Mouse (Mus musculus) liver, embryonic 18 days (tissue): ENCODE measurements around the gene Ran. TPM values are rescaled to one million over a fixed set of nuclear protein-coding genes. Genes with fewer than 3 reads are reported as not detected.

Source experiments
- polyA plus RNA-seq: library from polyadenylated mRNA; depleted of rRNA; stranded (reverse); fragments of >200 nt; gene quantifications from 2 replicates; pipeline ENCODE4 v1.2.3, GENCODE M21; 2012; rRNA removed

The Ran gene
- 117 and 121 TPM in 2 replicates for polyA plus RNA-seq

DNA sequence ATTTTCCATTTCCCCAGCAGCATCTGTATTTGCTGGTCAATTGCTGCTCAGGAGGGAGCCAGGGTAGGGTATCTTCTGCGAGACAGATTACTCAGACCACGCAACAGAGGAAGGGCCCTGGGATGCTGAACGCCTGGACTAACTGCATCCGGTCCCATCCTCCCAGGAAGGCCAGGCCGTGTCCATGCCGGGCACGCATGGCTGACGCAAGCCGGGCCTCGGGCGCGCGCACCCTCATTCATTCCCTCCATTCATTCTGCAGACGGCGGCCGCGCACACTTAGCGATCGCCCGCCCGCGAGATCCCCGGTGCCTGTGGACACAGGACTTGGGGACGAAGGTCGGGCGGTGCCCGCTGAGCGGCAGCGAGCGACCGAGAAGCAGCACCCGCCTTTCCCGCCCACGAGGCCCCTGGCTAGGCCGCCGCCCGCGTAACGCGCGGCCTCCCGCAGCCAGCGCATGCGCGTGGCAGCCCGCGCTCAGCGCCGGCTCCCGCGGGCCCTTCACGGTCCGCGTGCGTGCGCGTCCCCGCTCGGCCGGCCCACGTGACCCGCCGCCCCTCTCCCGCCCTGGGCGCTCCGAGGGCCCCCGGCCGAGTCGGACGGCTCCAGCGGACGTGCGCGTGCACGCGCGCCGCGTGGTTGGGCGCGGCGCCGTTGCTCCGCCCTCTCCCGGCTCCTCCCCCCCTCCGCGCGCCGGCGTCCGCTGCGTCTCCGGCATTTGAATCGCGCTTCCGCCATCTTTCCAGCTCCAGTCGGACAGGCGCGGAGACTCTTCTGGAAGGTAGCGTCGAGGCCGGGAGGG is at the start of gene Ran:
Gene Ran (plus strand): TSS at position 573 of the 803 bp plus-strand sequence.

DNA sequence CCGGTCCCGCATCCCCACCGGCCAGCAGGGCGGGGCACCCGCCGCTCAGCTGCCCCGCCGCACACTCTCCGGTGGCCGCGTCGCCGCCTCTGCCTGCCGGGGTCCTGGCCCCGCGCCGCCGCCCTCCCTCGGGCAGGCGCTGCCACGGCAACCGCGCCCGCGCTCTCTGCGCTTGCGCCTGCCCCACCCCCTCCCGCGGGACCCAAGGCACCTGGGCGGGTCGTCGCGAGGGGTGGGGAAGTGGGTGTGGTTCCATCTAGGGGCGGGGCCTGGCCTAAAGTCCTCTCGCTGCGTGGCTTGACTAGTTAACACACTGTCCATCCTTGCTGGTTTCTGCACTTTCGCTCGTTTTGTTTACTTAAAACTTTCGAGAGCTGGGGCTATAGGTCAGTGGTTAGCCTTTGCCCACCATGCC is 11.4 kb upstream of the Ran start, which contains the start of gene Stx2:
Gene Stx2 (minus strand): TSS at position 163 of the 415 bp plus-strand sequence.

Other genes with a start within 250 kb of the Ran start
- gene Rimbp2, start 66.6 kb upstream of the Ran start, polyA plus RNA-seq: 0.01 TPM in 1 of 2 replicates, not detected in the other
- 35.5 and 38.9 TPM in 2 replicates for gene Stx2, start 11.5 kb upstream of the Ran start, polyA plus RNA-seq
- 0.36 and 0.37 TPM in 2 replicates for gene Adgrd1, start 76.7 kb downstream of the Ran start, polyA plus RNA-seq